Mouse (Mus musculus): Measurements from ENCODE around the gene Jag1. TPM values are rescaled to one million over a fixed set of nuclear protein-coding genes. Genes with fewer than 3 reads are reported as not detected.

Gene Jag1
- polyA plus RNA-seq, 1 experiment from 2014 or later, result 6.5 TPM

DNA sequence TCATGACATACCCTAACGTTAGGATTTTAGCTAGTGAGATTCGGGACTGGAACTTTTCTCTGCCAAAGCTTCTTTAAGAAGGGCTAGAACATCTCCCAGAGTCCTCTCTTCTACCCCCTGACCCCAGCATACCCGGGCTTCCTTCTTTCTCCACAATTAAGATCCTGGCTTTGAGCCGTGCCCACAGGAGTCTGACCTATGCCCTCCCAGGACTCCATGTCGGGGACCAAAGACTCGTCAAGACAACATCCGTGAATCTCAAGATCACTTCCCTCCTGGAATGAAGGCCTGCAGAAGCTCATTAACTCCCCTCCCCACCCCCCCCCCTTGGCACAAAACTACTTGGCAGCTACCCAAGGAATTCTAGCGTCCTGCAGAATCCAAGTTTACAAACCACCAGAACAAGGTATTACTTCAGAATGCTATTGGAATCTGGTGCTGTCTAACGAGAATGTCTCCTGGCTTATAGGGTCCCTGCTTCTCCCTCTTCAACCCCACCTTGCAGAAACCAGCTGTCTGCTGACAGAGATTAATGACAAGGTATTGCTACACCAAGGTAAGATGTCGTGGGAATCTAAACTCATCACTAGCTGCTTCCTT, 36.6 kb downstream of the Jag1 start:
- no peaks in the 10 kb centered on the region for H3K27me3 ChIP-seq (replicated peaks; ENCODE audit: control insufficient read depth, insufficient read depth, low read length)
- H3K9me3 ChIP-seq (replicated peaks; ENCODE audit: control insufficient read depth, low read length), result no peaks in the 10 kb centered on the region
- H3K4me1 ChIP-seq (ENCODE audit: control insufficient read depth, insufficient read depth, low read length), result peaks cover 8% of the 10 kb centered on the region; the same call in 1 of the 2 replicates
- peak; percentile 33 for DNase-seq (ENCODE audit: low spot score)
- peaks cover 16% of the 10 kb centered on the region; the same call in 1 of the 2 replicates for H3K36me3 ChIP-seq (ENCODE audit: control insufficient read depth, insufficient read depth, low read length)
- 23% methylated on average over 10 of the region's 10 CpGs for WGBS
- H3K4me3 ChIP-seq (ENCODE audit: low read depth, low read length), result no peak overlapping the region
- H3K27ac ChIP-seq (ENCODE audit: low read depth, low read length), result no peak overlapping the region
- no peak for ATAC-seq
- no peak overlapping the region for H3K4me2 ChIP-seq (ENCODE audit: low read length)
- H3K9ac ChIP-seq (ENCODE audit: low read length), result no peak overlapping the region

DNA sequence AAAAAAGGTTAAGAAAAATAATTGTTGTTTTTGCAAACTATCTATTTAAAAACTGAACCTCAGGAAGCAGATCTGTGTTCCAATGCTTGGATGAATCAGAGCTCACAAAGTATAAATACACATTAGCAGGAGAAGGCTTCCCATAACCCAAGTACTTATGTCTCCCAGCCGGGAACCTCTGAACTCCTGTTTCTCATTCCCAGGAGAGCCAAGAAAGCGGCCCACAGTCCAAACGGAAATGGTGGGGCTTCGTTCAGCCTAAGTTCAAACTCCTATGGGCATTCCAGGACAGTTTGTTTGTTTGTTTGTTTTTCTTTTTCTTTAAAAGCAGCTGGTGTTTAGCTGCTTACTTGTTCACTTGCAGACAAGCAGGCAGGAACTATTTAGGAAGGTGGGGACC, 37.7 kb downstream of the Jag1 start:
- Histone ChIP-seq H3K36me3 (ENCODE audit: control insufficient read depth, insufficient read depth, low read length) (peaks cover 11% of the 10 kb centered on the region; the same call in 1 of the 2 replicates), H3K27ac (ENCODE audit: low read depth, low read length) (no peak overlapping the region), H3K27me3 (replicated peaks; ENCODE audit: control insufficient read depth, insufficient read depth, low read length) (no peaks in the 10 kb centered on the region), H3K9me3 (replicated peaks; ENCODE audit: control insufficient read depth, low read length) (no peaks in the 10 kb centered on the region), H3K9ac (ENCODE audit: low read length) (no peak overlapping the region), H3K4me1 (ENCODE audit: control insufficient read depth, insufficient read depth, low read length) (peaks cover 9% of the 10 kb centered on the region; the same call in 1 of the 2 replicates), H3K4me3 (ENCODE audit: low read depth, low read length) (no peak overlapping the region), H3K4me2 (ENCODE audit: low read length) (no peak overlapping the region)
- 83% methylated on average over 4 of the region's 4 CpGs for WGBS
- no peak for DNase-seq (ENCODE audit: low spot score)
- no peak for ATAC-seq

DNA sequence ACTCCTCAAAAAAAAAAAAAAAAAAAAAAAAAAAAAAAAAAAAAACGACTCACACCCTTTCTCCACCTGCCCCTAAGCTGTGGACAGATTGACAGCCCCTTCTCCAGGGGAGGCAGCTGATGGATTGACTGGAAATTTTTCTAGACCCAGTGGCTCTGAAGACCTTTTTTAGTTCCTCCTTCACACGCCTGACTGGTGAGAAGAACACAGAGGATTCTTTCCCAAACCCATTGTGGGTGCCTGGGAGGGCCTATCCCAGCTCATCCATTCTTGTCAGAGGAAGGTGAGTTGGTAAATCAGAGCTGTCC, 42.2 kb downstream of the Jag1 start:
- Histone ChIP-seq H3K9me3 (replicated peaks; ENCODE audit: control insufficient read depth, low read length) (no peaks in the 10 kb centered on the region), H3K36me3 (ENCODE audit: control insufficient read depth, insufficient read depth, low read length) (no peaks in the 10 kb centered on the region), H3K4me1 (ENCODE audit: control insufficient read depth, insufficient read depth, low read length) (peaks cover 9% of the 10 kb centered on the region), H3K27ac (ENCODE audit: low read depth, low read length) (no peak overlapping the region), H3K4me2 (ENCODE audit: low read length) (no peak overlapping the region), H3K4me3 (ENCODE audit: low read depth, low read length) (no peak overlapping the region), H3K9ac (ENCODE audit: low read length) (no peak overlapping the region), H3K27me3 (replicated peaks; ENCODE audit: control insufficient read depth, insufficient read depth, low read length) (no peaks in the 10 kb centered on the region)
- 18% methylated on average over 2 of the region's 2 CpGs for WGBS
- ATAC-seq, result no peak
- no peak for DNase-seq (ENCODE audit: low spot score)

- peak; percentile 60; the same call in 1 of the 2 replicates for ATAC-seq
- 26% methylated on average over 16 of the region's 16 CpGs for WGBS
- Histone ChIP-seq H3K9me3 (replicated peaks; ENCODE audit: control insufficient read depth, low read length) (no peaks in the 10 kb centered on the region), H3K4me1 (ENCODE audit: control insufficient read depth, insufficient read depth, low read length) (peaks cover 9% of the 10 kb centered on the region), H3K27ac (ENCODE audit: low read depth, low read length) (no peak overlapping the region), H3K4me3 (ENCODE audit: low read depth, low read length) (no peak overlapping the region), H3K4me2 (ENCODE audit: low read length) (no peak overlapping the region), H3K36me3 (ENCODE audit: control insufficient read depth, insufficient read depth, low read length) (no peaks in the 10 kb centered on the region), H3K9ac (ENCODE audit: low read length) (no peak overlapping the region), H3K27me3 (replicated peaks; ENCODE audit: control insufficient read depth, insufficient read depth, low read length) (no peaks in the 10 kb centered on the region)
- DNase-seq (ENCODE audit: low spot score), result peak; percentile 32
Measured at GRCm38 (mm10) chr2:137073473-137074312, 42.8 kb downstream of the Jag1 start.

DNA sequence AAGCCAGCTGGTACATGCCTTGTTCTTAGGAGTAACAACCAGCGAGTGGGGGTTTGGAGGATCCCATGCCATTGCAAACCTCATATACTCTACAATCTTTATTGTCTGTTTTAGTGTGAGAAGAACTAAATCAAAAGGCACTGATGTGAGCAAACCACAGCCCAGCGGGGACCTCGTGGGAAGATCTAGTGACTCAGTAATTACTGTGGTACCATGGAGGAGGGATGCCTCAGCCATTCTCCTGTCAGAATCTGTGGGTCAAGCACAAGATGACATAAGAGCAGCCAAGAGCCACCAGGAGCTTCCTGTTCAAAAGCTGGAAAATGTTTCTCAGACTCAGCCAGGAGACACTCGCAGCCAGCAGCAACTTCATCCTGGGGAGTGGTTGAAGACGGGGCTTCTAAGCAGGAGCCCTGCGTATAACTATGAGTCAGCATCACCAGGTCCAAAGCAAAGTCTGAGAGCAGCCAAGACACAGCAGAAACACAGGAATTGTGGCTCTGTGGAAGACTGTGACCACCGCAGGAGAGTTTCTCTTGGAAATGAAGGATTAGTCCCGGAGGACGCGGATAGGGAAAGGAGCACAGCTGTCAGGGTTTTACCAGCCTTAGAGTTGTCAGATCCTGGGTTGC, 48.8 kb downstream of the Jag1 start:
- DNase-seq (ENCODE audit: low spot score) (no peak), ATAC-seq (no peak)
- WGBS, result 90% methylated on average over 10 of the region's 10 CpGs
- no peaks in the 10 kb centered on the region for H3K27me3 ChIP-seq (replicated peaks; ENCODE audit: control insufficient read depth, insufficient read depth, low read length)
- no peaks in the 10 kb centered on the region for H3K9me3 ChIP-seq (replicated peaks; ENCODE audit: control insufficient read depth, low read length)
- no peak overlapping the region for H3K4me3 ChIP-seq (ENCODE audit: low read depth, low read length)
- no peak overlapping the region for H3K27ac ChIP-seq (ENCODE audit: low read depth, low read length)
- H3K4me2 ChIP-seq (ENCODE audit: low read length), result no peak overlapping the region
- no peaks in the 10 kb centered on the region for H3K36me3 ChIP-seq (ENCODE audit: control insufficient read depth, insufficient read depth, low read length)
- no peaks in the 10 kb centered on the region for H3K4me1 ChIP-seq (ENCODE audit: control insufficient read depth, insufficient read depth, low read length)
- H3K9ac ChIP-seq (ENCODE audit: low read length), result no peak overlapping the region

DNA sequence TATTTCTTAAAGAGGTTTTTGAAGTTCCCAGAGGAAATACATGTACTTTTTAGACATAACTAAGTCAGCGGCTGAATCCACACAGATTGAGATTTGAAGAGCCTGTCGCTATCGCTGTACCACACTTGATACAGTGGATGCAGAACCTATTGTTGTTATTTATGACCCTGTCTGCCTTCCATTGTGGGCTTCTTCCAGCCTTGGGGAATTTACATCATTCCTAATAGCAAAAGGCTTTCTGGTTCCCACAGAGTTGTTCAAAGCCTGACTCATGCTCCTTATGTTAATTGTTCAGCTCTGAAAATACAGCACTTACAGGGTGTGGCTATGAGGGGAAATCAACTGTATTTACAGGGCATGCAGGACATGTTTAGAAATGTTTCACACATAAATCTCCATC, 51.9 kb downstream of the Jag1 start:
- Histone ChIP-seq H3K4me1 (ENCODE audit: control insufficient read depth, insufficient read depth, low read length) (no peaks in the 10 kb centered on the region), H3K4me3 (ENCODE audit: low read depth, low read length) (no peak overlapping the region), H3K4me2 (ENCODE audit: low read length) (no peak overlapping the region), H3K27ac (ENCODE audit: low read depth, low read length) (no peak overlapping the region), H3K36me3 (ENCODE audit: control insufficient read depth, insufficient read depth, low read length) (no peaks in the 10 kb centered on the region), H3K9ac (ENCODE audit: low read length) (no peak overlapping the region), H3K27me3 (replicated peaks; ENCODE audit: control insufficient read depth, insufficient read depth, low read length) (no peaks in the 10 kb centered on the region), H3K9me3 (replicated peaks; ENCODE audit: control insufficient read depth, low read length) (no peaks in the 10 kb centered on the region)
- DNase-seq (ENCODE audit: low spot score), result no peak
- 66% methylated on average over 3 of the region's 3 CpGs for WGBS
- no peak for ATAC-seq

DNA sequence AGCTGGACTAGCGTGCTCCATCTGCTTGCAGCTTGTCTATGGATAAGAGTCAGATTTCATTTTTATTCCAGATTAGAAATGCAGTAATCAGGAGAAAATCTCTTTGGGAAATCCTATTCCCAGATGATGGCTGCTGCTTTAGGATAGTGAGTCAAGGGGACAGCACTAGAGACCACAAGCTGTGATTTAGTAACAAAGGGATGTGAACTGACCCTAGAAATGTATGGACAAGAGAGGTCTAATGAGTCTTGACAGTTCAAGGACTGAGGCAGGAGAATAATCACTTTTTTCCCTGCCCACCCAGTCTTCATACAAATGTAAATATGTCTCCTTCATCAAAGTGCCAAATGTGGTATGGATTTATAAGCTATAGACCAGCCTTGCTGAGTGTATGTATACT, 52.6 kb downstream of the Jag1 start:
- no peaks in the 10 kb centered on the region for H3K4me1 ChIP-seq (ENCODE audit: control insufficient read depth, insufficient read depth, low read length)
- H3K9me3 ChIP-seq (replicated peaks; ENCODE audit: control insufficient read depth, low read length), result no peaks in the 10 kb centered on the region
- H3K4me2 ChIP-seq (ENCODE audit: low read length), result no peak overlapping the region
- 71% methylated on average over 1 of the region's 1 CpGs for WGBS
- no peaks in the 10 kb centered on the region for H3K36me3 ChIP-seq (ENCODE audit: control insufficient read depth, insufficient read depth, low read length)
- H3K27ac ChIP-seq (ENCODE audit: low read depth, low read length), result no peak overlapping the region
- H3K27me3 ChIP-seq (replicated peaks; ENCODE audit: control insufficient read depth, insufficient read depth, low read length), result no peaks in the 10 kb centered on the region
- ATAC-seq (no peak), DNase-seq (ENCODE audit: low spot score) (no peak)
- no peak overlapping the region for H3K4me3 ChIP-seq (ENCODE audit: low read depth, low read length)
- H3K9ac ChIP-seq (ENCODE audit: low read length), result no peak overlapping the region

- no peak overlapping the region for H3K4me3 ChIP-seq (ENCODE audit: low read depth, low read length)
- H3K27ac ChIP-seq (ENCODE audit: low read depth, low read length), result no peak overlapping the region
- ATAC-seq (no peak), DNase-seq (ENCODE audit: low spot score) (no peak)
- H3K9me3 ChIP-seq (replicated peaks; ENCODE audit: control insufficient read depth, low read length), result no peaks in the 10 kb centered on the region
- no peak overlapping the region for H3K4me2 ChIP-seq (ENCODE audit: low read length)
- H3K9ac ChIP-seq (ENCODE audit: low read length), result no peak overlapping the region
- no peaks in the 10 kb centered on the region for H3K36me3 ChIP-seq (ENCODE audit: control insufficient read depth, insufficient read depth, low read length)
- WGBS, result 80% methylated on average over 1 of the region's 1 CpGs
- no peaks in the 10 kb centered on the region for H3K4me1 ChIP-seq (ENCODE audit: control insufficient read depth, insufficient read depth, low read length)
- H3K27me3 ChIP-seq (replicated peaks; ENCODE audit: control insufficient read depth, insufficient read depth, low read length), result no peaks in the 10 kb centered on the region
Measured at GRCm38 (mm10) chr2:137049906-137050305, 66.5 kb downstream of the Jag1 start.

DNA sequence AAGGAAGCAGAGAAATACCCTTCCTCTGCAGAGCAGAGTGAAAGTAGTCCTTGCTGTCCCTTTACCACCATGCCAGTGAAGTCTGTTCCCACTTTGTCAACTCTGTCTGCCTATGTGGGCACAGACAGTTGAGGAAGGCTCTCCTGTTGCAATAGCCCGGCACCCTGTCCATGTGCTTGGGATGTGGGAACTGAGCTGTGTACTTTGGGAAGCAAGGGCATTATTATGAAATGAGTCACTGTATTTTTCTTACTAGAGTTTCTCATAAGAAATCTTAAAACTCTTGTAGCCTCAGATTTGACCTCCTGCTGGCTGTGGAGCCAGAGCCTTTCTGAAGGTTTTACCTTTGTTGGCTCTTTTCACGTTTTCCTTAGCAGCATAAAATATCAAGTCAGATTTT, 67.1 kb downstream of the Jag1 start:
- Histone ChIP-seq H3K4me1 (ENCODE audit: control insufficient read depth, insufficient read depth, low read length) (no peaks in the 10 kb centered on the region), H3K27me3 (replicated peaks; ENCODE audit: control insufficient read depth, insufficient read depth, low read length) (no peaks in the 10 kb centered on the region), H3K4me2 (ENCODE audit: low read length) (no peak overlapping the region), H3K9me3 (replicated peaks; ENCODE audit: control insufficient read depth, low read length) (no peaks in the 10 kb centered on the region), H3K9ac (ENCODE audit: low read length) (no peak overlapping the region), H3K4me3 (ENCODE audit: low read depth, low read length) (no peak overlapping the region), H3K36me3 (ENCODE audit: control insufficient read depth, insufficient read depth, low read length) (no peaks in the 10 kb centered on the region), H3K27ac (ENCODE audit: low read depth, low read length) (no peak overlapping the region)
- DNase-seq (ENCODE audit: low spot score) (no peak), ATAC-seq (no peak)
- WGBS, result 78% methylated on average over 2 of the region's 2 CpGs
